Mouse (Mus musculus): ENCODE data around the gene Pskh1. TPM values are rescaled to one million over a fixed set of nuclear protein-coding genes. Genes with fewer than 3 reads are reported as not detected.
A peak's percentile ranks its signal among the peaks of the same experiment; 100 is the strongest.

Gene Pskh1
- polyA plus RNA-seq, 1 experiment from 2014 or later = 40.2 TPM

DNA sequence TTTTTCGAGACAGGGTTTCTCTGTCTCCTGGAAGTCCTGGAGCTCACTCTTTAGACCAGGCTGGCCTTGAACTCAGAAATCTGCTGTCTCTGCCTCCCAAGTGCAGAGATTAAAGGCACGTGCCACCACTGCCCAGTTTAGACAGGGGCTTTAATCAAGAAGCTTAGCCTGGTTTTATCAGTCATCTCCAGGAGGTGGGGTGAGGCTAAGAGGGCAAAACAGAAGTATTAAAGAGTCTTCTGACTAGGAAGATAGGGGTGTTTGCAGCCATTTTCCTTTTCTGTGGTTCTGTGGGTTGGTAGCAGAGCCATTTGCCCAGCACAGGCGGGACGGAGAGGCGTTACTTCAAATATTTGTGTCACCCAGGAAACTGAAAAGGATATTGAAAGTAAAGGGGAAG is 40.9 kb upstream of the Pskh1 start:
- Histone ChIP-seq H3K9me3 (replicated peaks) (no peaks in the 10 kb centered on the region), H3K27ac (replicated peaks) (peak overlapping the region; percentile 94), H3K36me3 (peaks cover 15% of the 10 kb centered on the region), H3K4me2 (replicated peaks) (peak overlapping the region; percentile 75; the same call in 1 of the 2 replicates), H3K4me1 (peaks cover 65% of the 10 kb centered on the region), H3K4me3 (replicated peaks) (peak overlapping the region; percentile 99), H3K9ac (no peak overlapping the region), H3K27me3 (no peaks in the 10 kb centered on the region)
- 68% methylated on average over 5 of the region's 5 CpGs for WGBS
- ATAC-seq (ENCODE audit: insufficient number of reproducible peaks, low FRiP score, low TSS enrichment, low read depth) = no peak

DNA sequence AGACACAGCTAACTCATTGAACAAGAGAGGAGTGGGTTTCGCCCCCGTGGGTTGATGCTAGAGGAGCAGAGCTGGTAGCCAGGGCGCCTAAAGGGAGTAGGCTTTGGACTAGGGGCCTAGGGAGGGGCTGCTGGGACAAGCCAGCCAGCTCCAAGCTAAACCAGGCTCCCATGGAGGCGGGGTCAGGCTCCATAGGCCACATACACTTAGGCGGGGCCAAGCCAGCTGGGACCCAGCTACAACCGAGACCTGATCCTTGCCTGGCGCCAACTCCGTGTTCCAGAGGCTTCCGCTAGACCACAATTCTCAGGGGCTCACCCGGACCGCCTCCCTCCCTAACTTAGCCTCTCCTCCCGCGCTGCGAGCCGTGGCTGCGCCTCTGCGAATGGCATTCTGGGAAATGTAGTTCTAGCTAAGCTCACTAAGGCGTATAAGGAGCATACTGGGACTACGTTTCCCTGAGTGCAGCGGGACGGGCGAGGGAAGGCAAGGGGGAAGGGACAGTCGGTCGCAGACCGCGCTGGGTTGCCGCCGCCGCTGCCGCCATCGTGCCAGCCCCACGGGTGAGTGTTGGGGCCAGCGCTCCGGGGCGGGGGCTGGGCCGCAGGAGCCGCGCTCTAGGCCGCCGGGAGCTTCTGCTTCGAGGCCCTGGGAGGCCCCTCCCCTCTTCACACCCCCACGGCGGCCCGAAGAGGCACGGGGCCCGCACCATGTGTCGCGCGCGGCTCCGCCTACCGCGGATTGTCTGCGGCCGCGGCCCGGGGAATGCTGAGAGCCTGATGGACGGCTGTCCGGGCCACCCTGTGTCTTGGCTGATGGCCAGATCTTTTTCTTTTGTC is 39.9 kb upstream of the Pskh1 start, which contains the start of gene Nutf2:
Nutf2 (plus strand) TSS at position 438 of the 839 bp plus-strand sequence.
- Histone ChIP-seq H3K4me1 (peaks cover 62% of the 10 kb centered on the region), H3K27me3 (no peaks in the 10 kb centered on the region), H3K4me2 (replicated peaks) (peak within 1 kb of the TSS; percentile 75), H3K9ac (peak within 1 kb of the TSS; percentile 77), H3K27ac (replicated peaks) (peak within 1 kb of the TSS; percentile 94), H3K4me3 (replicated peaks) (peak within 1 kb of the TSS; percentile 99), H3K9me3 (replicated peaks) (no peaks in the 10 kb centered on the region), H3K36me3 (peaks cover 22% of the 10 kb centered on the region)
- peak; percentile 98 for ATAC-seq (ENCODE audit: insufficient number of reproducible peaks, low FRiP score, low TSS enrichment, low read depth)
- WGBS = under 1% methylated on average over 58 of the region's 59 CpGs

DNA sequence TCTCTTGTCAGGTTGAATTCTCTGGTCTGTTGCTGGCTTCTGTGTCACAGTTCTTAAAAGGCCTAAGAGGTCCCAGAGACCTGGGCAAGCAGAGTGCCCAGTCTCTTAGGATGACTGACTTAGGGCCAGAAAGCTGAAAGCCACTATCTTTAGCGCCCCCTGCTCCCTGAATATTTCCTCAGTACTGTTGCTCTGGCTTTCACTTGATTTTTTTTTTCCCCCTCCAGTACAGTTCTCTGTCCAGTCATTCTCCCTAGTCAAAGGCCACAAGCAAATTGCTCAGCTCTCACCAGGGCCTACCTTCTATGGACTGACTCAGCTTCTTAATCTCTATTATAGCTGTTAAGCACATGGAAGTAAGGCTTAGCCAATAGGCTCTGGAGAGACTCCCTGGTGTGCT is 38.3 kb upstream of the Pskh1 start:
- peak overlapping the region; percentile 99 for H3K4me3 ChIP-seq (replicated peaks)
- H3K27ac ChIP-seq (replicated peaks) = no peak overlapping the region
- no peaks in the 10 kb centered on the region for H3K9me3 ChIP-seq (replicated peaks)
- H3K4me1 ChIP-seq = peaks cover 51% of the 10 kb centered on the region
- H3K36me3 ChIP-seq = peaks cover 34% of the 10 kb centered on the region
- H3K4me2 ChIP-seq (replicated peaks) = peak overlapping the region; percentile 75
- H3K27me3 ChIP-seq = no peaks in the 10 kb centered on the region
- peak overlapping the region; percentile 77; the same call in 1 of the 2 replicates for H3K9ac ChIP-seq
- 3% methylated on average over 1 of the region's 1 CpGs for WGBS
- no peak for ATAC-seq (ENCODE audit: insufficient number of reproducible peaks, low FRiP score, low TSS enrichment, low read depth)

DNA sequence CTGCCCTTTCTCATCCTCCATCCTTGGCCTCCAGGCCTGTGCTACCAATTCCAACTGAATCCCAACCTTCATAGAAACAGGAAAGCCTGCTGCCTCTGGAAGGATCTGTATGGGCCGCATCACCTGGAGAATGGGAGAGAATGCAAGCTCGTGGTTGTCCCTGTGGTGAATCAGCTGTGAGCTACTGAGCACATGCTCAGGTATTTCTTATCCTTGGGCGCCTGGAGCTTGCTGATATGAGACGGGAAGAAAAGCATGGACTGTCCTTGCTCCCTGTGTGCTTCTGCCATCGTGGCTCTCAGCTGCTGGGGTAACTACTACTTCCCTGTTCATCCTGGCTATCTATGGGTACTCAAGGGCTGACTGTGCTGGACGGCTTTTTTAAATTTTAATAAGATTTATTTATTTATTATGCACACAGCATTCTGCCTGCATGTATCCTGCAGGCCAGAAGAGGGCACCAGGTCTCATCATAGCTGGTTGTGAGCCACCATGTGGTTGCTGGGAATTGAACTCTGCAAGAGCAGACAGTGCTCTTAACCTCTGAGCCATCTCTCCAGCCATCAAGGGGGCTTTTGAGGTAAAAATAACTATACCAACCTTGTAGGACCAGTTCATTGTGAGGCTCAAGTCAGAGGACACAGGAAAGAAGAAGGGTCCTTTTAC is 33.7 kb upstream of the Pskh1 start:
- no peaks in the 10 kb centered on the region for H3K27me3 ChIP-seq
- 81% methylated on average over 6 of the region's 6 CpGs for WGBS
- no peak overlapping the region for H3K9ac ChIP-seq
- ATAC-seq (ENCODE audit: insufficient number of reproducible peaks, low FRiP score, low TSS enrichment, low read depth) = no peak
- H3K4me3 ChIP-seq (replicated peaks) = no peak overlapping the region
- no peak overlapping the region for H3K27ac ChIP-seq (replicated peaks)
- no peak overlapping the region for H3K4me2 ChIP-seq (replicated peaks)
- peaks cover 16% of the 10 kb centered on the region for H3K4me1 ChIP-seq
- H3K9me3 ChIP-seq (replicated peaks) = no peaks in the 10 kb centered on the region
- H3K36me3 ChIP-seq = peaks cover 62% of the 10 kb centered on the region

DNA sequence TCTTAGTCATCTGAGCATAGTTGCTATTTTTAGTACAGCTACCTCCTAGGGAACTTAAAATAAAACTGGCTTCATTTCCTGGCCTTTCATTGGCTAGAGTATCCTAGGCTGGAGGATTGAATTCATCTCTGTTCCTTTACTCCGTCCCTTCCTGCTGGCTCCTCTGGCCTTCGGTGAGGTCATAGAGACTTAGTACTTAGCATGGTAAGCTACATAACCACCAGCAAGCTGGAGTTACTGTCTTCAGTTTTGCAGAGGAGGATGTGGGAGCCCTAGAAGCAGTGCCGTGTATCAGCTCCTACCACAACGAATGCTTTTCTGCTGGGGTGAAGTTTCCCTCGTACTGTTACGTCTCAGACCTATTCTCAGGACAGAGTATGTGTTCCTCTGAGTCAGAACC is 25.9 kb upstream of the Pskh1 start:
- Histone ChIP-seq H3K9me3 (replicated peaks) (no peaks in the 10 kb centered on the region), H3K4me2 (replicated peaks) (no peak overlapping the region), H3K4me3 (replicated peaks) (no peak overlapping the region), H3K27ac (replicated peaks) (no peak overlapping the region), H3K36me3 (peaks cover 84% of the 10 kb centered on the region), H3K4me1 (no peaks in the 10 kb centered on the region), H3K27me3 (no peaks in the 10 kb centered on the region), H3K9ac (no peak overlapping the region)
- WGBS = 89% methylated on average over 6 of the region's 6 CpGs
- no peak for ATAC-seq (ENCODE audit: insufficient number of reproducible peaks, low FRiP score, low TSS enrichment, low read depth)

DNA sequence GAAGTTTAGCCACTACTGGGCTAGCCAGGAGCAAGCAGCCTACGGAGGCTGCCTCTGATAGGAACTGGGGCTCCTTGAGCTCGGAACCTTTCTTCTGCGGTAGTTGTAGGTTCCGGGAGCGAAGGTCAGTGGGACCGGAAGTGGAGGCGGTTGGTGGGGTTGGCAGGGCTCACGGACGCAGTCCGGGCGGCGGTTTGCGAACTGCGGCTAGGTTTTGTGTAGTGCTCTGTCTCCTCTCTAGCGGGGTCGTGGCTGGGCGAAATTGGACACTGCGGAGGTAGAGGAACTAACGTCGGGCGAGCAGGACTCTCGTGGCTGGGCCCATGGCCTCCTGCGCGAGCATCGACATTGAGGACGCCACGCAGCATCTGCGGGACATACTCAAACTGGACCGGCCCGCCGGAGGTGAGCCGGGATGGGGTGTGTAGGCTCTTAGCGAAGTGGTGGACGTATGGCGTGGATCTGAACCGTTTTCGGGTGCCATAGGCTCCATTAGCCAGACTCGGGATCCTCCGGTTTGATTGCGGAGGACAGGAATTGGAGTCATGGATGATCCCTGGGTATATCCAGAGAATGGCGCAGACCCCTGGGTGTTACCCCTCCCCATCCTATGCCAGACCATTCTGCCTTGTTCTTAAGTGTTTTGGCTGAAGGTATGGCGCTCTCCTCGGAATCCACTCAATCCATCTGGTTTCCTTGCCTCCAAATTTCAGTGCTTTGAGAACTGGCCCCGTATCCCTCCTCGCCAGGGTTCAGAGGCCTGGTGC is 19.3 kb upstream of the Pskh1 start, which contains the start of gene Edc4:
Edc4 (plus strand) TSS at position 128 of the 767 bp plus-strand sequence.
- Histone ChIP-seq H3K4me2 (replicated peaks) (peak within 1 kb of the TSS; percentile 87), H3K27me3 (no peaks in the 10 kb centered on the region), H3K9me3 (replicated peaks) (no peaks in the 10 kb centered on the region), H3K4me1 (peaks cover 19% of the 10 kb centered on the region), H3K27ac (replicated peaks) (peak within 1 kb of the TSS; percentile 76), H3K4me3 (replicated peaks) (peak within 1 kb of the TSS; percentile 92), H3K36me3 (peaks cover 58% of the 10 kb centered on the region), H3K9ac (peak within 1 kb of the TSS; percentile 94)
- ATAC-seq (ENCODE audit: insufficient number of reproducible peaks, low FRiP score, low TSS enrichment, low read depth) = peak; percentile 75
- under 1% methylated on average over 45 of the region's 45 CpGs for WGBS

DNA sequence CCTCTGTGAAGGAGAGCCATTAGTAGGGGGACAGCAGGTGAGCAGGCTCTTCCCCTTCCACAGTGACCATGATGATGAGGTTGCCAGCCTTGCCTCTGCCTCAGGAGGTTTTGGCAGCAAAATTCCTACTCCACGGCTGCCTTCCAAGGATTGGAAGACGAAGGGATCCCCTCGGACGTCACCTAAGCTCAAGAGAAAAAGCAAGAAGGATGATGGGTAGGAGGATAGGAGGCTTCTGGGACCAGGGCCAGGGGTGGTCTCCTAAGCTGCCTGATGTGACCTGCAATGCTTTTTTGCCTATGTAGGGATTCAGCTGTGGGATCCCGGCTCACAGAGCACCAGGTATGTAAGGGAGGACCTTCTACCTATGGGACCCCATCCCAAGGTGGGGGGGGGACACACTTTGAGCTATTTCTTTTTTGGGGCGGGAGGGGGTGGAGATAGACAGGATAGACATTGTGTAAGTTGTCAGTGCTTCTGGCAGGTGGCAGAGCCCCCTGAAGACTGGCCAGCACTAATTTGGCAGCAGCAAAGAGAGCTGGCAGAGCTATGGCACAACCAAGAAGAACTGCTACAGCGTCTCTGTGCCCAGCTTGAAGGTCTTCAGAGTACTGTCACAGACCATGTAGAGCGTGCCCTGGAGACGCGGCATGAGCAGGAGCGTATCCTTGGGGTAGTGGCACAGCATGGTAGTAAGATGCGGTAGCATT is 10.3 kb upstream of the Pskh1 start:
- Histone ChIP-seq H3K4me1 (peaks cover 6% of the 10 kb centered on the region), H3K27ac (replicated peaks) (no peak overlapping the region)

DNA sequence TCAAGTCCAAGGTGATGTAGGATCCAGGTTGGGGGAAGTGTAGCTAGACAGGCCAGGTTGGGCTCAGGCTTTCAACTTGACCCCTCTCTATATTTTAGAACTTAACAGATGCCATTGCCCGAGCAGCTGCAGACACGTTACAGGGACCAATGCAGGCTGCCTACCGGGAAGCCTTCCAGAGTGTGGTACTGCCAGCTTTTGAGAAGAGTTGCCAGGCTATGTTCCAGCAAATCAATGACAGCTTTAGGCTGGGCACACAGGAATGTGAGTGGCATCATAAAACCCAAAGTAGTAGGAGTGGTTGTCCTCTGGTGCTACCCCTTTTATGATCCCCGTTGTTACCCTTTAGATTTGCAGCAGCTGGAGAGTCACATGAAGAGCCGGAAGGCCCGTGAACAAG is 9.4 kb upstream of the Pskh1 start:
- no peak for ATAC-seq (ENCODE audit: insufficient number of reproducible peaks, low FRiP score, low TSS enrichment, low read depth)
- no peak overlapping the region for H3K9ac ChIP-seq
- no peak overlapping the region for H3K4me2 ChIP-seq (replicated peaks)
- no peak overlapping the region for H3K27ac ChIP-seq (replicated peaks)
- no peaks in the 10 kb centered on the region for H3K9me3 ChIP-seq (replicated peaks)
- H3K4me3 ChIP-seq (replicated peaks) = no peak overlapping the region
- 85% methylated on average over 6 of the region's 6 CpGs for whole genome bisulfite sequencing
- peaks cover 84% of the 10 kb centered on the region for H3K36me3 ChIP-seq
- no peaks in the 10 kb centered on the region for H3K27me3 ChIP-seq
- H3K4me1 ChIP-seq = peaks cover 6% of the 10 kb centered on the region

More for the DNA sequence above, 10.3 kb upstream of the Pskh1 start:
- Histone ChIP-seq H3K27me3 (no peaks in the 10 kb centered on the region), H3K9ac (no peak overlapping the region), H3K4me3 (replicated peaks) (no peak overlapping the region), H3K9me3 (replicated peaks) (no peaks in the 10 kb centered on the region), H3K4me2 (replicated peaks) (no peak overlapping the region), H3K36me3 (peaks cover 91% of the 10 kb centered on the region)
- ATAC-seq (ENCODE audit: insufficient number of reproducible peaks, low FRiP score, low TSS enrichment, low read depth) = no peak
- WGBS = 91% methylated on average over 12 of the region's 12 CpGs

DNA sequence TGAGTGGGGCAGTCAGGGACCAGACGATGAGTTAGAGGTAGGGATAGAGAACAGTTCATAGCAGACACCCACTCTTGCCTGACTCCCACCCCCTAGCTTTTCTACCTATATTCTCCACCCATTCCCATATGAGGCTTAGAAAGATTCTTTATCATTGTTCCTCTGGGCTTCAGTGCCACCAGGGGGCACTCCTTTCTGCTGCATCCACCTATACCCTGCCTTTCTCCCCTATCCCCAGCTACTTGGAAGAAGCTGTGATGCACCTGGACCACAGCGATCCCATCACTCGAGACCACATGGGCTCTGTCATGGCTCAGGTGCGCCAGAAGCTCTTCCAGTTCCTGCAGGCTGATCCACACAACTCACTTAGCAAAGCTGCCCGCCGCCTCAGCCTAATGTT is 7.8 kb upstream of the Pskh1 start:
- Histone ChIP-seq H3K9ac (no peak overlapping the region), H3K4me2 (replicated peaks) (no peak overlapping the region)
- WGBS = 82% methylated on average over 6 of the region's 6 CpGs

DNA sequence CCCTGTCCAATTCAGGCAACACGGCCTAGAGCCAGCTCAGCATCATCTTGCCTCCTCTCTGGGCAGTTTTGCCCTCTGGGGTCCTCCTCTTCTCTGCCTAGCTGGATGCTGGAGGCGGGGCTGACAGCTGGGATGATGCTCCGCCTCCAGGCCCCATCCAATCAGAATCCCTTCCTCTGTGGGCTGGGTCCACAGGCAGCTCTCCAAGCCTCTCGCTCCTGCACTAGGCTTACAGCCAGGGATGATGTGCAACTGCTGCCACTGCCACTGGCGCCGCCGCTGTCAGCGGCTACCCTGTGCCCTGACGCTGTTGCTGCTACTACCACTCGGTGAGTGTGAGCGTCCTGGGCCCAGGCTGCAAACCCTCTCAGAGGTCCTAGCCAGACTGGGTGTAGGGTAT is 6.9 kb upstream of the Pskh1 start, which contains the start of gene Nrn1l:
Nrn1l (plus strand) TSS at position 229 of the 400 bp plus-strand sequence.
- peaks cover 6% of the 10 kb centered on the region for H3K4me1 ChIP-seq
- H3K27me3 ChIP-seq = no peaks in the 10 kb centered on the region
- WGBS = 6% methylated on average over 11 of the region's 11 CpGs
- no peaks in the 10 kb centered on the region for H3K9me3 ChIP-seq (replicated peaks)
- peak; percentile 84 for ATAC-seq (ENCODE audit: insufficient number of reproducible peaks, low FRiP score, low TSS enrichment, low read depth)
- H3K4me3 ChIP-seq (replicated peaks) = no peak within 1 kb of the TSS
- peaks cover 60% of the 10 kb centered on the region for H3K36me3 ChIP-seq
- H3K27ac ChIP-seq (replicated peaks) = no peak within 1 kb of the TSS
- no peak within 1 kb of the TSS for H3K9ac ChIP-seq
- no peak within 1 kb of the TSS for H3K4me2 ChIP-seq (replicated peaks)

More for the DNA sequence above, 7.8 kb upstream of the Pskh1 start:
- no peaks in the 10 kb centered on the region for H3K27me3 ChIP-seq
- no peak overlapping the region for H3K27ac ChIP-seq (replicated peaks)
- ATAC-seq (ENCODE audit: insufficient number of reproducible peaks, low FRiP score, low TSS enrichment, low read depth) = no peak
- peaks cover 69% of the 10 kb centered on the region for H3K36me3 ChIP-seq
- no peaks in the 10 kb centered on the region for H3K9me3 ChIP-seq (replicated peaks)
- peaks cover 6% of the 10 kb centered on the region for H3K4me1 ChIP-seq
- H3K4me3 ChIP-seq (replicated peaks) = no peak overlapping the region

Data from embryonic facial prominence, embryonic 15.5 days (tissue).